Mouse (Mus musculus): ENCODE measurements around the gene Ankrd10.

DNA sequence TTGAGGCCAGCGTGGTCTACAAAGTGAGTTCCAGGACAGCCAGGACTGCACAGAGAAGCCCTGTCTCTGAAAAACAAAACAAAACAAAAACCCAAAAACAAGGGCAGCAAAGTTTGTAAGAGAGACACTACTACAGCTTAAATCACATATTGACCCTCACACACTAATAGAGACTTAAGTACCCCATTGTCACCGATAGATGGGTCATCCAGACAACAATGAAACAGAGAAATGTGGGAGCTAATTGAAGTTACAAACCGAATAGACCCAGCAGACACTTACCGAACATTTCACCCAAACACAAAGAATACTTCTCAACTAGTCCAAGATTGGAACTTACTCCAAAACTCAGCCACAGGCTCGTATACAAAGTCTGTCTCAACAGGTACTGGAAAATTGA, 14.5 kb upstream of the Ankrd10 start:
- TF ChIP-seq MAZ (IDR thresholded peaks at IDR 0.05; ENCODE audit: low read depth, low read length): no peak
- TF ChIP-seq CTCF (IDR thresholded peaks at IDR 0.05 in 2 of 3, conservative IDR thresholded peaks at IDR 0.05 in 1 of 3; ENCODE audit: control insufficient read depth in 1 of 3, insufficient read depth in 1 of 3, low read depth in 2 of 3, low read length in 3 of 3, poor library complexity in 1 of 3, severe bottlenecking in 1 of 3): no peak
- no peak for TF ChIP-seq NRF1 (IDR thresholded peaks at IDR 0.05; ENCODE audit: insufficient read depth, low read depth, low read length, poor library complexity, severe bottlenecking)
- no peak for TF ChIP-seq MYC (IDR thresholded peaks at IDR 0.05; ENCODE audit: low read depth, low read length)
- TF ChIP-seq POLR2AphosphoS5 (IDR thresholded peaks at IDR 0.05; ENCODE audit: borderline replicate concordance, low read depth, low read length): no peak
- TF ChIP-seq MAX (IDR thresholded peaks at IDR 0.05; ENCODE audit: low read length): no peak
